Mouse (Mus musculus) midbrain, postnatal 0 days (tissue): ENCODE measurements at regions not wholly inside any gene's neighbourhood (a gene's known extent, or its start where the extent isn't known, plus 50 kb on each side); places are given as distances from the start of the nearest gene placed in this dataset.

Experiments
- ATAC-seq: fragments of 200-750 bp; cut with Nextera tagmentation; 2 replicates; pipeline ENCODE4 v1.8.0; 2017; ENCODE audit warnings: moderate number of reproducible peaks, mild to moderate bottlenecking, moderate TSS enrichment, moderate library complexity; ENCODE audit not compliant: low FRiP score
- DNase-seq: peaks from one replicate; pipeline ENCODE4 v3.0.0-alpha.2; 2015; ENCODE audit warnings: low spot score
- H3K27ac ChIP-seq: fragments of 300-500 bp; sonication (generic); 2 replicates; pipeline ENCODE4 v1.5.1; 2014; ENCODE audit warnings: low read depth, mild to moderate bottlenecking, low read length, mixed read lengths
- H3K27me3 ChIP-seq: fragments of 300-500 bp; sonication (generic); 2 replicates; pipeline ENCODE4 v1.6.1; 2014; ENCODE audit warnings: low read length, control low read depth, mixed read lengths; ENCODE audit not compliant: insufficient read depth
- H3K36me3 ChIP-seq: fragments of 300-500 bp; sonication (generic); 2 replicates; pipeline ENCODE4 v1.6.1; 2014; ENCODE audit warnings: low read length, control low read depth, mixed read lengths; ENCODE audit not compliant: insufficient read depth
- H3K4me1 ChIP-seq: fragments of 300-500 bp; sonication (generic); 2 replicates; pipeline ENCODE4 v1.6.1; 2014; ENCODE audit warnings: mild to moderate bottlenecking, control low read depth, antibody characterized with exemption, low read length, mixed read lengths; ENCODE audit not compliant: insufficient read depth
- H3K4me2 ChIP-seq: fragments of 300-500 bp; sonication (generic); 2 replicates; pipeline ENCODE4 v1.6.1; 2014; ENCODE audit warnings: low read depth, mild to moderate bottlenecking, low read length, mixed read lengths; ENCODE audit not compliant: poor library complexity, severe bottlenecking
- H3K4me3 ChIP-seq: fragments of 300-500 bp; sonication (generic); 2 replicates; pipeline ENCODE4 v1.5.1; 2014; ENCODE audit warnings: low read depth, mild to moderate bottlenecking, low read length, moderate library complexity
- H3K9ac ChIP-seq: fragments of 300-500 bp; sonication (generic); replicated peaks from 2 replicates; pipeline ENCODE4 v1.6.1; 2014; ENCODE audit warnings: mild to moderate bottlenecking, low read length, moderate library complexity, mixed read lengths; ENCODE audit not compliant: poor library complexity, severe bottlenecking
- H3K9me3 ChIP-seq: fragments of 300-500 bp; sonication (generic); 2 replicates; pipeline ENCODE4 v1.6.1; 2016; ENCODE audit warnings: low read length, control low read depth
- CTCF ChIP-seq: IDR thresholded peaks from 2 replicates; pipeline ENCODE4 v1.5.1; 2016; ENCODE audit warnings: antibody characterized with exemption, mild to moderate bottlenecking
- WGBS: fragments of 180-500 bp; shearing (Covaris S2); extraction: QIAGEN DNeasy Blood & Tissue Kit; methylation state at CpG from one replicate; pipeline ENCODE4 v1.1.7; 2014; 5-methylcytosine and 5-hydroxymethylcytosine counted together

DNA sequence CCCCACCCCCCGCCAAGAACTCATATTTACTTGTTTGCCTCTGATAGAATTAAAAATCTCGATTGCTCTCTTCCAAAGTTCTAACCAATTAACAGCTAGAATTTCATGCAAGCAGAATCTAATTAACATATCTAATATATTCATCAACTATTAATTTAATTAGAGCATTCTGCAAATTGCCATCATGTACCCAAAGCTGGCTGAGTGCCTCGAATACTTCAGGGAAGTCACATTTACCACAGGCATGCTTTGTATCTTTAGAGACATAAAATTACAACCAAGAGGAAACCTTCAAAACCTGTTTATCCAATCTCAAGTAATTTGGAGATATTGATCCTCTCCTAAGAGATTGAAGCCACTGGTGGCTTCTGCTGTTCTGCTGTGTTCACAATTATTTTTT, 401.6 kb upstream of the Nmur2 start:
- no peaks in the 10 kb centered on the region for H3K9me3 ChIP-seq
- H3K4me1 ChIP-seq, result no peaks in the 10 kb centered on the region
- H3K27ac ChIP-seq, result no peak overlapping the region
- TF ChIP-seq CTCF, result no peak
- peak; percentile 21 for DNase-seq
- 69% methylated on average over 3 of the region's 3 CpGs for WGBS
- H3K27me3 ChIP-seq, result no peaks in the 10 kb centered on the region
- H3K4me3 ChIP-seq, result no peak overlapping the region
- H3K9ac ChIP-seq, result no peak overlapping the region
- no peak overlapping the region for H3K4me2 ChIP-seq
- ATAC-seq, result no peak
- no peaks in the 10 kb centered on the region for H3K36me3 ChIP-seq

DNA sequence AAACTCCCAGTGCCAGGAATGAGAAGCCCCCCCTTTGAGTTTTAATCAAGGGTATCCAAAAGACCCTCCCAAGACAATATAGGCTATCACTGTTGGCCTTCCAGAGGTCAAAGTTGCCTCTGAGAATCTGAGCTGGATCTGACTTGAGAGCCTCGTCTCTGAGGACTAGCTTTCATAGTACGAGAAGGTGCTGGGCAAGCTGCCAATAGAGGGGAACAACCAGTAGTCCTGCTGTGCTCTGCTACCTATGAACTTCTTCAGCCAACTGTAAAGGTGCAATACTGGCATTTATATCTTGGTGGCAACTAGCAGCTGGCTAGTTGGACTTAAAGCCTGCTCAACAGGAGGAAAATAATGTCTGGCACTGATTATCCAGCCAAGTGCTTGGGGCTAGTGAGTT, 400.3 kb upstream of the Nmur2 start:
- TF ChIP-seq CTCF, result no peak
- no peaks in the 10 kb centered on the region for H3K4me1 ChIP-seq
- ATAC-seq, result no peak
- DNase-seq, result peak; percentile 22
- H3K9ac ChIP-seq, result no peak overlapping the region
- no peak overlapping the region for H3K4me3 ChIP-seq
- no peaks in the 10 kb centered on the region for H3K9me3 ChIP-seq
- 23% methylated on average over 2 of the region's 2 CpGs for WGBS
- H3K27ac ChIP-seq, result no peak overlapping the region
- no peak overlapping the region for H3K4me2 ChIP-seq
- no peaks in the 10 kb centered on the region for H3K36me3 ChIP-seq
- H3K27me3 ChIP-seq, result no peaks in the 10 kb centered on the region

- Histone ChIP-seq H3K27me3 (no peaks in the 10 kb centered on the region), H3K36me3 (no peaks in the 10 kb centered on the region), H3K4me2 (no peak overlapping the region), H3K4me3 (no peak overlapping the region), H3K9me3 (no peaks in the 10 kb centered on the region), H3K4me1 (no peaks in the 10 kb centered on the region), H3K9ac (no peak overlapping the region), H3K27ac (no peak overlapping the region)
- no peak for TF ChIP-seq CTCF
- WGBS, result 83% methylated on average over 3 of the region's 3 CpGs
- DNase-seq, result no peak
- ATAC-seq, result no peak
These were observed 390.3 kb upstream of the Nmur2 start for GRCm38 (mm10) chr11:56431089-56431488.

GRCm38 (mm10) chr11:56384761-56385160, 344.0 kb upstream of the Nmur2 start:
- no peak for ATAC-seq
- H3K4me2 ChIP-seq, result no peak overlapping the region
- no peak overlapping the region for H3K9ac ChIP-seq
- no peaks in the 10 kb centered on the region for H3K36me3 ChIP-seq
- WGBS, result 82% methylated on average over 1 of the region's 1 CpGs
- no peaks in the 10 kb centered on the region for H3K9me3 ChIP-seq
- H3K27me3 ChIP-seq, result no peaks in the 10 kb centered on the region
- no peak overlapping the region for H3K4me3 ChIP-seq
- H3K4me1 ChIP-seq, result no peaks in the 10 kb centered on the region
- TF ChIP-seq CTCF, result no peak
- DNase-seq, result no peak
- no peak overlapping the region for H3K27ac ChIP-seq

- DNase-seq, result no peak
- no peaks in the 10 kb centered on the region for H3K36me3 ChIP-seq
- H3K9ac ChIP-seq, result no peak overlapping the region
- no peak for ATAC-seq
- WGBS, result 43% methylated on average over 5 of the region's 5 CpGs
- H3K27ac ChIP-seq, result no peak overlapping the region
- no peaks in the 10 kb centered on the region for H3K27me3 ChIP-seq
- H3K9me3 ChIP-seq, result no peaks in the 10 kb centered on the region
- no peaks in the 10 kb centered on the region for H3K4me1 ChIP-seq
- TF ChIP-seq CTCF, result no peak
- H3K4me3 ChIP-seq, result no peak overlapping the region
- H3K4me2 ChIP-seq, result no peak overlapping the region
These were observed 336.7 kb upstream of the Nmur2 start for GRCm38 (mm10) chr11:56377535-56377934.

DNA sequence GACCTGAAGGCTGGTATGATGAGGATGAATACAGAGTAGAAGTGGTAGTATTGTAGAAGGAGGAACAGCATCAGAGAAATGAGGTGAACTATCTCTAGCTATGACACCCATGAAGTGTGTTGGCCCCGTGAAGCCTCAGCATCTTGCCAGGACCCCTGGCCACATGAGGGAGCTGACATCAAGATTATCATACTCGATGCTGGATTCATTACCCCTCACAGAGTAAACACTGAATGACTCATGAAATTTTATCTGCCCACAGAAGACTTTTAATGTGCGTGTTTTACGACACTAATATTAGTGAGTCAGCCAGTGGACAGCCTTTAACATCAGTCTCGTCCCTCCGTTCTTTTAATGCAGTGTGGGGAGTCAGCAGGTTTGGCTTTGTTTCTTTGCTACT, 333.5 kb upstream of the Nmur2 start:
- Histone ChIP-seq H3K4me1 (no peaks in the 10 kb centered on the region), H3K36me3 (no peaks in the 10 kb centered on the region), H3K27ac (no peak overlapping the region), H3K27me3 (no peaks in the 10 kb centered on the region), H3K4me3 (no peak overlapping the region), H3K4me2 (no peak overlapping the region), H3K9ac (no peak overlapping the region), H3K9me3 (no peaks in the 10 kb centered on the region)
- TF ChIP-seq CTCF, result no peak
- WGBS, result 75% methylated on average over 6 of the region's 6 CpGs
- DNase-seq, result peak; percentile 14
- ATAC-seq, result no peak

GRCm38 (mm10) chr11:56373624-56374023, 332.8 kb upstream of the Nmur2 start:
- H3K4me3 ChIP-seq, result no peak overlapping the region
- H3K4me2 ChIP-seq, result no peak overlapping the region
- H3K27ac ChIP-seq, result no peak overlapping the region
- H3K27me3 ChIP-seq, result no peaks in the 10 kb centered on the region
- no peaks in the 10 kb centered on the region for H3K4me1 ChIP-seq
- no peaks in the 10 kb centered on the region for H3K9me3 ChIP-seq
- H3K9ac ChIP-seq, result no peak overlapping the region
- no peak for TF ChIP-seq CTCF
- DNase-seq (no peak), ATAC-seq (no peak)
- no peaks in the 10 kb centered on the region for H3K36me3 ChIP-seq
- 61% methylated on average over 4 of the region's 4 CpGs for WGBS
